Mouse (Mus musculus): ENCODE data around the gene Nipal3.
A peak's percentile ranks its signal among the peaks of the same experiment; 100 is the strongest.

Nipal3 gene

GRCm38 (mm10) chr4:135505794-135506193, 11.0 kb upstream of the Nipal3 start:
- no peak for DNase-seq (ENCODE audit: low spot score)

DNA sequence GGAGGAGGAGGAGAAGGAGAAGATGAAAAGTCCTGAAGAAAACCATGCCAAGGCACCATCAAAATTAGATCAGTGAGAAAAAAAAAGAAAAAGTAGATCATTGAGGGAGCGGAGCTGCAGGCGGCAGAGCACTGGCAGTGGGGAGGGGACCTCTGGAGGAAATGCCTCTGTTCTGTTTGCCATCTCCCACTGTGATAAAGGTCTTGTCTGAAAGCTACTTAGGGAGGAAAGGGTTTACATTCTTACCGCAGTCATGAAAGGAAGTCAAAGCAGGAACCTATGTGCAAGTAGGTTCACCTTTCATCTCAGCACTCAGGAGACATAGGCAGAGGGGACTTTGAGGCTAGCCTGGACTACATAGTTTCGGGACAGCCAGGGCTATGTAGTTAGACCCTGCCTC, 6.7 kb upstream of the Nipal3 start:
- no peak for DNase-seq (ENCODE audit: low spot score)

- no peak for DNase-seq (ENCODE audit: low spot score)
These were observed 5.0 kb upstream of the Nipal3 start for GRCm38 (mm10) chr4:135499831-135500230.

DNA sequence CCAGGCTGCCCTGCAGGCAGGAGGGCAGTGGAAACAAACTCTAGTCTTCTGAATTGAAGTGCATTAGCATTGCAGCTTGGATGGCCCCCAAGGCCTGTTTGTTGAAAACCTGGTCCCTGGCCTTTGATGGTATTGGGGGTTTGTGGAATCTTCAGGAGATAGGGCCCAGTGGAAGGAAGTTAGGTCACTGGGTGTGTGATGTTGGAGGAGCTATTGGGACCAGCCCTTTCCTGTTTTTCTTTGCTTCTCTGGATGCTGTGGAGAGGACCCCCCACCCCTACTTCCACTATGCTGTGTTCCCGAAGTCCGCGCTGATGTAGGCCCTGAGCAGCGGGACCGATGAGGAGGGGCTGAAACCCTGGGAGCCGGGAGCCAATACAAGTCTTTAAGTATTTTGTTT, 3.3 kb upstream of the Nipal3 start:
- DNase-seq (ENCODE audit: low spot score): no peak

GRCm38 (mm10) chr4:135495810-135496209, 972 bp upstream of the Nipal3 start:
- DNase-seq (ENCODE audit: low spot score): no peak

GRCm38 (mm10) chr4:135495397-135495791, 556 bp upstream of the Nipal3 start:
- DNase-seq (ENCODE audit: low spot score): no peak

GRCm38 (mm10) chr4:135493691-135494520, 932 bp downstream of the Nipal3 start:
- peak; percentile 32 for DNase-seq (ENCODE audit: low spot score)

GRCm38 (mm10) chr4:135493271-135493670, 1.6 kb downstream of the Nipal3 start:
- DNase-seq (ENCODE audit: low spot score): no peak

- DNase-seq (ENCODE audit: low spot score): no peak
These were observed 5.6 kb downstream of the Nipal3 start for GRCm38 (mm10) chr4:135489256-135489655.

GRCm38 (mm10) chr4:135486352-135486751, 8.5 kb downstream of the Nipal3 start:
- DNase-seq (ENCODE audit: low spot score): no peak

- no peak for DNase-seq (ENCODE audit: low spot score)
These were observed 9.8 kb downstream of the Nipal3 start for GRCm38 (mm10) chr4:135485086-135485485.

DNA sequence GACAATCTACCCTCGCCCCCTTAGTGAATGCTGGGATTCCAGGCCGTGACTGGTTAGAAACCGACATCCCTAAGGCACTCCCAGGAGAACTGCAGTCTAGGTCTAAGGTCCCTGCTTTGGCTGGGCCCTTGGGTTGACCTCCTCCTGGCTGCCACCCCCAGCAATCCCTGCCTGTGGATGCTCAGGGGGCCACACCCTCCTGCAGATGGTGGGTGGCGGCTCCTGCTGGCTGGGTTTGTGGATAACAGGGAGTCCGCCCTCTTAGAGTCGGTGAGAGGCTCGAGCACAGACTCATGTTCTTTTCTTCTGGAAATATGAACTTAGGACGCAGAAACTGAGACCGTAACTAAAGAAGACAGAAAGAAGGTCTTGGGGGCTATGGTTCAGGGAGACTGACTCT, 14.5 kb downstream of the Nipal3 start:
- no peak for DNase-seq (ENCODE audit: low spot score)

DNA sequence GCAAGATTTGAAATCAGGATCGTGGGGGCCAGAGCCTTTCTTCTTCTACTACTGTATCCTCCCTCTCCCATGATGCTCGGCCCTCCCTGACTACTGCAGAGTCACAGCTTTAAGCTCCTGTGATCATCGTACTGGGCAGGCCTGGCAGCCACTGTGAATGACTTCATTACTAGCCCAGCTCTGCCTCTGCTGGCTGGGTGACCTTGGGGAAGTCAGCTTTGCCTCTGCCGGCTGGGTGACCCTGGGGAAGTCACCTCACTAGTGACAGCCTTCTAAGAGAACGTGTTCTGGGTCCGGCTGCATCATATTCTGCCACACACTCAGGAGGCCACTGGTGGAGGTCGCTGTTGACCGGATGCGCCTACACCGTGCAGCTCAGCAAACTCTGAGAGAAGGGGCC, 17.0 kb downstream of the Nipal3 start:
- DNase-seq (ENCODE audit: low spot score): no peak

GRCm38 (mm10) chr4:135463406-135463805, 31.4 kb downstream of the Nipal3 start:
- no peak for DNase-seq (ENCODE audit: low spot score)

GRCm38 (mm10) chr4:135453572-135453971, 41.3 kb downstream of the Nipal3 start:
- DNase-seq (ENCODE audit: low spot score): no peak

GRCm38 (mm10) chr4:135453164-135453563, 41.7 kb downstream of the Nipal3 start:
- DNase-seq (ENCODE audit: low spot score): no peak

- no peak for DNase-seq (ENCODE audit: low spot score)
These were observed 43.4 kb downstream of the Nipal3 start for GRCm38 (mm10) chr4:135451360-135452015.

GRCm38 (mm10) chr4:135442473-135442872, 52.4 kb downstream of the Nipal3 start:
- DNase-seq (ENCODE audit: low spot score): no peak

GRCm38 (mm10) chr4:135439904-135440522, 54.8 kb downstream of the Nipal3 start:
- no peak for DNase-seq (ENCODE audit: low spot score)

DNA sequence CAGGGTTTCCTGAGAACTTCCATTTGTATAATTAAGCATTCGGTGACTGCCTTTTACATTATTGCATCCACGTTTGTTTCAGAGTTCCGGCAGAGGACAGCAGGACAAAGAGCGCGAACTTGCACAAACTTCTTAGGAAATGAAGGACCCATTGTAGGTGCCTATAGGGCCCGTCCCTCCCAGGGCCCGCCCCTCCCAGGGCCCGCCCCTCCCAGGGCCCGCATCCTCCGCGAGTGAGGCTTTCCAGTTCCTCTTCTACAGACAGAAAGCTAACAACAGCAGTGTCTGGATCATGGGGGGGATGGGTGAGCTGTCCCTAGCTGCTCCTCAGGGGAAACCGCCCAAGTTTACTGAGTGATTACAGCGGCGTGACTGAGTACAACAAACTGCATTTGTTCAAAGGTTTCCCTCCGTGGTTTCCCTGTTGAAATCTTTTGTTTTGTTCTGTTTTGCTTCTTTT, 55.6 kb downstream of the Nipal3 start:
- DNase-seq (ENCODE audit: low spot score): peak; percentile 35

- DNase-seq (ENCODE audit: low spot score): no peak
These were observed 56.9 kb downstream of the Nipal3 start for GRCm38 (mm10) chr4:135437924-135438323.

DNA sequence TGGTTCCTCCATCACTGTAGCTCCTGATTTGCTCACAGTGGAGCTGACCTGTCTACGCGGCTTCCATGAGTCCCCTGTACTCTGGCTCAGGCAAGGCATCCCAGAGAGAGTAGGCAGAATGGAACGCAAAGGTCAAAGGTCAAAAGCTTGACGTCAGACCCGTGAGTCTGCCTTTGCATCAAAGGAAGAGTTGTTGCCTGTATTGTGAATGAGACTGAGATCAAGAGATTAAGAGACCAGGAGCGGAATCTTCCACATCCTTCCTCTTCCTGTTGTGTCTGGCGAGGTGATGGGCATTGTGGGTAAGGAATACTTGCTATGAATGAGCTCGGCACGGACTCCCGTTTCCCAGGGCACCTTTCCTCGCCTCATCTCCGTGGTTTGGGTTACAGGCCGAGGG, 58.5 kb downstream of the Nipal3 start:
- no peak for DNase-seq (ENCODE audit: low spot score)

GRCm38 (mm10) chr4:135434395-135434789, 60.4 kb downstream of the Nipal3 start:
- DNase-seq (ENCODE audit: low spot score): no peak
